Mouse (Mus musculus) layer of hippocampus, adult 11-12 months (tissue): ENCODE measurements around the gene Irak1.

Source experiments
- DNase-seq: peaks from one replicate; pipeline ENCODE4 v3.0.0; 2022; ENCODE audit warnings: low spot score

Gene Irak1

DNA sequence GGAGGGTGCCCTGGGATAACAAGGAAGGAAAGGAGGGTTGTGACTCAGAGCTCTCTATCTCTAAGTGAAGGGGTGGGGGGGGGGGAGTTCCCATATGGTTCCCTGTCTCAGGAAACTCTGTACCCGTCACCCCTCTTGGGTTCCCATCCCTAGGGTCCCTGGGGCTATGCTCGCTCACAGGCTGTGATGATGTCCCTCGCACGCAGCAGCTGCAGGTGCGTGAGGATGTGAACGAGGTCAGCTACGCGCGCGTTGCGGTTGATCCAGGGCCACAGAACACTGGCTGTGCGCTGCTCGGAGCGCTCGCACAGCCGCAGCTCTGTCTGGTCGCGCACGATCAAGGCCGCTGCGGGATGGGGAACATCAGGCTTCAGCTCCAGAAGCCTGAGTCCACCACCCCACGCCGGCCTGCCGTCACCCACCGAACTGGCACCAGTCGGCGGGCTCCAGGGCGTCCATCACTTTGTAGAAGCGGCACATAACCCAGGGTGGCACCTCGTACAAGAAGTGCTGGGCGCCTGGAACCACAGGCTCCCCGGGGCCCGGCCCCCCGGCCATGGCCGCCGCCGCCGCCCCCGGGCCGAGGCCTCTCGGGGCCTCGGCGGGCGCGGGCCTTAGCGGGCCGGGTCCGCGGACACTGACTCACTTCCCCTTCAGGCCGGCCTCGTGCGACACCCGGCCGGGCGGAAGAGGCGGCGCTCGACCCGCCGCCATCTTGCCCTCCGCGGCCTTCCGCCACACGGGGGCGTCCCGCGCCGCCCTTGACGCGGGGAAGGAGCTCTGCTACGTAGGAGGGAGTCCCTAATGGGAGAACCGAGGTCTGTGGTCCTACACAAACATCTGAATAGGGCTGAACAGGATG, at the start of gene Irak1:
Gene Irak1, minus strand, starts transcription at position 731 of the 862 bp plus-strand sequence.
- DNase-seq, result peak; percentile 62

DNA sequence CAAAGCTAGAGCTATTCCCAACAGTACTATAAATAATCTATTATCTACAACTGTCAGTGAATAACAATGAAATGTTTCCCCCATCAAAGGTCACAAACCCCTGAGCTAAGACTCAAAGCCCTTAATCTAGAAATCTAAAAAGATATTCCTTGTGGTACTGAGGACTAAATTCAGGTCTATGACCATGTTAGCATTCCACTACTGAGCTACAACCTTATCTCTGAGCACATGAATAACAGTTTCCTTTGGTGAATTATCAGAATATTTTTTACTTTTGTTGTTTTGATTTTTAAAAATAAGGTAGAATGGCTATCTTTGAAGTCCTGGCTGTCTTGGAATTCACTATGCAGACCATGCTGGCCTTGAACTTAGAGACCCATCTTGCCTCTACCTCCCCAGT, 47.1 kb upstream of the Irak1 start:
- DNase-seq, result no peak

DNA sequence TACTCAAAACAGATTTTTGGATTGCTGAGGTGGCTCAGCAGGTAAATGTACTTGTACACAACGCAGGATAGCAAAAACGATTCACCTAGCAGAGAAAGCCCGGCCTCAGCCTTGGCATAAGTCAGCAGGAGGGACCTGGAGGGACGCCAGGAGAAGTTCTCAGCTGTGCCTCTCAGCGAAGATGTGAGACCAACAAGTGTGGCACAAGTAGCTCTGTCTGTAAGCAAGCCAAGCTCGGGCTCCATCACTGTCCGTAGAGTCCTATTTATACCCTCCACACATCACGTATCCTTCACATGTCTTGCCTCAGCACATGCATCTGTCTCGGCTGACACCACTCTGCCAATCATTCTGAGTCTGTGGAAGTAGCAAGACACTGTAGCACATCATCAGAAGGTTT, 44.2 kb upstream of the Irak1 start:
- peak; percentile 8 for DNase-seq

DNA sequence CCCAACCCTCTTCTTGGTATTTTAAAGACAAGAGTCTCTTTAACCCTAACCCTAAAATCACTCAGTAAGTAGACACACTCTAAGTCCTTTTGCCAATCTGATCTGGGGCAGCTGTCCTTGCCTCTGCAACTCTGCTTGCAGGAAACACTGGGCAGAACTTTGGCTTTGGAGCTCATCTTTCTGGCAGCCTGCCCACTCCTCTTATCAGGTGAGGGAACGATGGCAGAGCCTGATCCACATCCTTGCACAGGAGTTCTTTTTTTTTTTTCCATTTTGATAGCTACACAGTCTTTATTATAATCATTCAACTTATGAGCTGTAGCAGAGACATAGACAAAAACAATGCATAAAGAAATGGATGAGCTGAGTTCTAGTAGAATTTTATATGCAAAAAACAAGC, 21.4 kb upstream of the Irak1 start:
- DNase-seq, result no peak

DNA sequence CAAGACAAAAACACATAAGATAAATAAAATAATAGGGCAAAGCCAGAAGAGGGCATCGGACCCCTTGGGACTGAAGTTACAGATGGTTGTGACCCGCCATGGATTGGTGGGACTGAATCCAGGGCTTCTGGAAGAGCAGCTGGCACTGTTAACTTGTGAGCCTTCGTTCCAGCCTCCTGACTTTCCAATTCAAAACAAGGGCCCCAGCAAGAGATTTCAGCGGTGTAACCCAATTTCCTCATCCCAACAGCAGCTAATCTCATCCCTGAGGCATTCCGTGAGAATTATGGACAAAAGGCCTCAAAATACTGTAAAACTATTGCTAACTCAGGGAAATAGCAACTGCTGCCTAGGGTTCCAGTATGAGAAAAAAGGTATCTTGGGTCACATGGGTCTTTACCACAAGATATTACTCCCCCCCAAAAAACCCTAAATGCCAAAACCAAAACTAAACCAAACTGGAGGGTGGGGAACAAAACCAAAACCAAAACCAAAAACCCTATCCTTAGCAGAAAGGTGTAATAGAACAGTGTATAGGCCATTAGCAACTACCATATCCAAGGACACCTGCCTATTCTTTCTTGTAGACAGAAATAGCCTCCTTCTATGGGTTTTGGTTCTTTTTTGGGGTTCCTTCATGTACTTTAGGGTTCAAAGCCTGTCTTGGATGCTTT, 14.1 kb upstream of the Irak1 start:
- DNase-seq, result no peak

DNA sequence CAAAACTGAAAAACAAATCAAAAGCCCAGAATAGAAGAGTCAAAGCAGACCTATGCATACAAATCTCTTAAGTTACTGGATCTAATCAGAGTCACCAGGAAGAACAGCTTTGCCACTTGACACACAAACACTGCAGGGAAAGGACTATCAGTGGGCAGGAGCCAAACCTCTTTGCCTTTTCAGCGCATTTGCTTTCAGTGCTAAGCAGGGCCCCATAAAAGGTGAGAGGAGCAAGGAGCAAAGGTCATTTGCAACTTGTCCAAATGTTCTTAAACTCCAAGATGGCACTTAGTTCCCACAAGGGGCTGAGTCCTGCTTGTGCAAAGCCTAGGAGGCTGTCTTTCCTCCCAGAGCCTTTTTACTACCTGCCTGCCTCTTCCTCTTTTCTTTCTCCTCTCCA, 6.3 kb upstream of the Irak1 start:
- no peak for DNase-seq

DNA sequence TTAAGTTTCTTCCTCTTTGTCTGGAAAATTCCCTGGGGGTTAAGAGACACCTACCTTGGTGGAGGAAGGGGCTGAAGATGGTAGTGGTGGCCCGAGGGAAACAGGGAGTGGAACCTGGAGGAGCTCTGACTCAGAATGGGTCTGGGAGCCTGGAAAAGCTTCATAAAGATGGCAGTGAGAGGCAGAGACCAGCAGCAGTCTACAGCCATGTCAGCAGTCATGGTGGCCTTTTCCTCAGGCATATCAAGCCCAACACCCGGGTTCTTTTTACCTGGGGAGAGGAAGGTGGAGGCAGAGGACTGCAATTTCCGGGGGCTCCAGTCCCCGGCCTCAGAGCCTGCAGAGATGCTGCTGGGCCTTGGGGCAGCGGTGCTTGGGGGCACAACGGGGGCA, 927 bp downstream of the Irak1 start:
- no peak for DNase-seq

DNA sequence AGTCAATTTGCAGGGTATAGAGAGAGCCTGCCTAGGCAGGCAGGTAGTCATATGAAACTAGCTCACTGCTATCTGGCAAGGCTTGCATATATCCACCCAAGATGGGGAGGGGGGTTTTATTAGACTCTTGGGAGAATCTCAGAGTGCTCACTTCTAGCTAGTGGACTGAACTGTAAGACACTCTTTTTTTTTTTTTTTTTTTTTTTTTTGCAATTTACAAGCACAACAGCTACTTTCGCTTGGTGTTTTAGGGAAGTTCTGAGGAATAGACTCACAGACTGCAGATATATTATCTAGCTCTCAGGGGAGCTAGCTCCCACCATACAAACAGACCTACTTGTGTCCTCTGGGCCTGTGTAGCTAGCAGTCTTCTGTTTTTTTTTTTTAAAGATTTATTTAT, 9.1 kb downstream of the Irak1 start:
- DNase-seq, result no peak

DNA sequence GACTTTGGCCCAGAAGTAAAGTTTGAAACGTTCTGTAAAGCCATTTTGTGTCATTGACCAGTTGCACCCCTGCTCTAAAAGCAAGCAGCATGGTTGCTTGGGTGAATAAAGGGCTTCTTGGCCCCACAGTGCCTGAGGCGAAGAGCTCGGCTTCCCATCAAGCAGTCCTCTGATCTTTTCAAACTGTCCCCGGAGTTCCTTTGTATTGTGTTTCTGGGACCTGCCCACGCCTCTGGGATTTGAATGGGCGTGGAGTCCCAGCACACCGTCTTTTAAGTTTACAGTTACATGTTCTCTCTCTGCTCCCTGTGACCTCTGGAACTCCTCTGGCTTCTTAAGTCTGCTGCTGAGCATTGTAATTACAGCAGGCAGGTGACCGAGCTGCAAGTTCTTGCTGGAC, 15.7 kb downstream of the Irak1 start:
- DNase-seq, result no peak

DNA sequence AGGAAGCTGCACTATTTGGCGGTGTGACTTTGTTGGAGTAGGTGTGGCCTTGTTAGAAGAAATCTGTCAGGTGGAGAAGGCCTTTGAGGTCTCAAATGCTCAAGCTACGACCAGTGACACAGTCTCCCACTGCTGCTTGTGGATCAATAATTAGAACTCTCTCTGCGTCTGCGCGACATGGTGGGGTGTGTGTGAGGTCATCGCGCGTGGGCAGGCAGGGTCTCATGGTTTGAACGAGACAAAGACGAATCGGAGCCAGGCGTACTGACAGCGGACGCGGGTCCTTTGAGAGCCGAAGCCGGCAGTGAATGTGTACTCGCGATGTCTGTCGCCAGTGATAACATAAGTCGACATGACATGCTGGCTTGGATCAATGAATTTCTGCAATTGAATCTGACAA, 17.3 kb downstream of the Irak1 start:
- no peak for DNase-seq

DNA sequence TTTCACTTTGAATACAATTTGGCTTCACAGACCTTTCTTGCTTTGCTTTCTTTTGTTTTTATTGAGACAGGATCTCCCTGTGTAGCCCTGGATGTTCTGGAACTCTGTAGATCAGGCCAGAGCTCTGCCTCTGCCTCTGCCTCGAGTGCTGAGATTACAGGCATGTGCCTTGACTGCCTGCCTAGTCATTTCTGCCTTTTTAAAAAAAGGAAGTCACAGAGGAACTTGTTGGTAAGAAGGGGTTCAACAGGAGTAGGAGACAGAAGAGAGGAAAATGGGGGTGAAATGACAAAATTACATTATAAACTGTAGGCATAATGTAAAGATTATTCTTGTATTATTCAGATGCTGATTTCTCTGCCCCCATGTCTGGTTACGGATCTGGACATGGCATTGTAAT, 20.1 kb downstream of the Irak1 start:
- no peak for DNase-seq

DNA sequence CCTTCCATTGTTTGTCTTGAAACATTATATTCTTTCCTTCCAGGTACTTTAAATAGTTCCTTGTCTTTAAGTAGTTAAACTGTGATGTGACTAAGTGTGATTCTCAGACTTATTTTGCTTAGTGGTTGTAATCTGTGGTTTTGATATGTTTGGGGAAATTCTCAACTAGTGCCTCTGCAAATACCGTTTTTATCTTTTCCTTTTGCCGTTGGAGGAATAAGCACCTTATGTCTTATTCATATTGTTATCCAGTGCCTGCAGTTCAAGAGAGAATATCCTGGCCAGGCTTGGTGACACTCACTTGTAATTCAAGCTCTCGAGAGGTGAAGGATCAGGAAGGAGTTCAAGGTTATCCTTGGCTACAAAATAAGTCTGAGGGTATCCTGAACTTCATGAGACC, 22.7 kb downstream of the Irak1 start:
- DNase-seq, result no peak

DNA sequence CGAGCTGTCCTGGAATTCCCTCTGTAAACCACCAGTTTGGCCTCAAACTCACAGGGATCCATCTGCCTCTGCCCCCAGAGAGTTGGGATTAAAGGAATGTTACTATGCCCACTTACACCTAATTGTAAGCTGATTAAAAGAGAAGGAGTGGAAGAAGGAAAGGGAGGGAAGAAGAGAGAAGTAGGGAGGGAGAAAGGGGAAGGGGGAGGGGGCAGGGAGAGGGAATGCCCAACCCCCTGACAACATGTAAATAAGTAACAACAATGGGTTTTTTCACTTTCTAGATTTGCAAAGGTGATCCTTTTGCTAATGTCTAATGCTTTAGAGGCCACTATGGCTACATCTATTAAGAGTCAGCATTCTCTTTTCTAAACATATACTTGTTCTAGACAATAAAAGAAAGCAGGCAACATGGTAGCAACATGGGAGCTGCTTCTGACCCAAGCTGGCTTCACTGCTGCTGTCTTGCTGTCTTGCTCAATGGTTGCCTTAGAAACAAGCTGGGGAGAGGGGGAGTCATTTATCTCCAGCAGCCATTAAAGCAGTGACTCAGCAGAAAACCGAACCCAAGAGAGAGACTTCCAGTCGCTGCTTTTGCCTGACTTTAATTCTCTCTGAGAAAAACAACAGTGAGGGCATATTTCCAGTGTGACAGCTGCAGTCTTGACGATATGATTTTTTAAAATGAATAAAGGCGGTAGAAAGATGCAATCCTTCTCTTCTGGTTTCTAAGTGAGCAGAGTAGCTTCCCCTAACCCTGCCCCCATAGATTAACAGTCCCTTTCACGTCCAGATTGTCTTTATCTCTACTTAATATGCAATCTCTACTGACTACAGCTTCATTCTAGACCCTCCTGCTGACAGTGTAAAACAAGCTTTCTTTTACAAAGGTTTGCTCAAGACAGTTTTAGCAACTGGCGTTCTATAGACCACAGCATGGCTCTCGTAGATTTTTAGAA, 24.5 kb downstream of the Irak1 start:
- peak; percentile 53 for DNase-seq

DNA sequence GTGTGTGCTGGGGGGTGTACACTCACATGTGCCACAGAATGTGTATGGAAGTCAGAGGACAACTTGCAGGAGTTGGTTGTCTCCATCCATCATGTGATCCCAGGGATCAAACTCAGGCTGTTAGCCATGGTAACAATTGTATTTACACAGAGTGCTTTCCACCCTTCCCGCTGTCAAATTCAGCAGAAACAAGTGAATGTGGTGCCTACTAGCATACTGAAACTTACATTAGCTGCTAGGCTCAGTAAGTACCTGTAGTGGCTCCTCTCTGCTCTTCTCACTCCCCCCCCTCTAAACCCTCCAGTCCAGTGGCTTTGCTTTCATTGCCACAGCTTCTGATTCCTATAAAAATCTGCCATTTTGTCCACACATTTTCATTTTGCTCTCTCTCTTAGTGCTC, 45.9 kb downstream of the Irak1 start:
- DNase-seq, result no peak

DNA sequence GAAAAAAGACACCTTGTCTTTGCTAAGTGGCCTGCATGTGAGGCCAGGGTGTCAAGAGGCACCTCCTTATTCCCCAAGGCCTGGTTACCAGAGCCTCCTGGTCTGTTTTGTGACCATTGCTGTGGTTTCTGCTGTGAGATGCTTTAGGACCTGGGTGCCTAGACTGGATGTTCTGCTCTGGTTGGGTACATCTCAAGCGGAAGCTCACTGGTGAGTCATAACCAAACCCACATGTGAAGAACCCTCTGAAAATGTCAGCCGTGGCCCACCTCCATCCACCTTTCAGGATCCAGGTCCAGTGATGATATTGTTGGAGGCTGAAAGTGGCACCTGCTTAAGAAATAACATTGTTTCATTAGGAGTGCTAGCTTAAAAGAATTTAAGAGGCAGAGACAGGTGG, 47.4 kb downstream of the Irak1 start:
- no peak for DNase-seq

DNA sequence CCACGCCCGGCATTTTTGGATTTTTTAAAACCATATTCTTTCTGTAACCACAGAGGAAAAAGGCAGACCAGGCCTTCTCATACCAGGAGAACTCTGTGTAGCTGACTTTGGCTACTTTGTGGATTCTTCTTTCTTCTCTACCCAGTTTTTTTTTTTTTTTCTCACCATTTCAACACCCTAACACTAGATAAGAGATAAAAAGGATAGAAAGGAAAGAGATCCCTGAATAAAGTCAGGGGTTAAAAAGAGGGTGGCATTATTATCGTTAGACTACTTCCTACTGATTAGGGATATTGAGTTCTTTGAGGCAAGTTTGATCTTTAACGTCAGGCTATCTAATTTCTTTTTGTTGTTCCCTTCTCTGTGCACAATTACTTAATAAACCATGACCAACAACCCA, 50.9 kb downstream of the Irak1 start:
- no peak for DNase-seq

DNA sequence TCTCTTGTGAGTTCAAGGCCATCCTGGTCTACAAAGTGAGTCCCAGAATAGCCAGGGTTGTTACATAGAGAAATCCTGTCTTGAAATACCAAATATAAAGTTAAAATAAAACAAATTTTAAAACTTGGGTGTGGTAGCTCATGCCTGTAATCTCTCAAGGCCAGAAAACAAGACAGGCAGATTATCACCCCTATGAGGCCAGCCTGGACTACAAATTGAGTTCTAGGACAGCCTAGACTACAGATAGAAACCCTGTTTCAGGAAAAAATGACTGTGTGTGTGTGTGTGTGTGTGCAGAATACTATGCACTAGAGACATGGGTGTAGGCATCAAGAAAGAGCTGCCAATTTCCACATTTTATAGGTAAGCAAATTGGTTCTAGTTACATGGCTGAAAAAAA, 52.9 kb downstream of the Irak1 start:
- no peak for DNase-seq

DNA sequence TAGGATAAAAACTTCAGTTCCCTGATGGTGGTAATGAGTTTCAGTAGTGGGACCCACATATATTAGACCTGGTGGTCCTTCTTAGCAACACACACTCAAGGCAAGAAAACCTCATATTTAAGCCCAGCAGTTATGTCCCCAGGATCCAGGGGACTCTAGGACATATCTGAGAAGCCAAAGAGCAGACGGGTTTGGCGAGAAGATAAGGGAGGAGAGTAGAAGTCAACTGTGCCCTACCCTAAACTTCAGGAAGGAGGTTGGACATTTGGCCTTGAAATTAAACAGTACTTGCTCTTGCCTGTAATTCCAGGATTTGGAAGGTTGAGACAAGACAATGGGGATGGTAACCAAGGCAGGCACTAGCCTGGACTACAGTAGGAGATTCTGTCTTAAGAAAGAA, 54.0 kb downstream of the Irak1 start:
- no peak for DNase-seq

DNA sequence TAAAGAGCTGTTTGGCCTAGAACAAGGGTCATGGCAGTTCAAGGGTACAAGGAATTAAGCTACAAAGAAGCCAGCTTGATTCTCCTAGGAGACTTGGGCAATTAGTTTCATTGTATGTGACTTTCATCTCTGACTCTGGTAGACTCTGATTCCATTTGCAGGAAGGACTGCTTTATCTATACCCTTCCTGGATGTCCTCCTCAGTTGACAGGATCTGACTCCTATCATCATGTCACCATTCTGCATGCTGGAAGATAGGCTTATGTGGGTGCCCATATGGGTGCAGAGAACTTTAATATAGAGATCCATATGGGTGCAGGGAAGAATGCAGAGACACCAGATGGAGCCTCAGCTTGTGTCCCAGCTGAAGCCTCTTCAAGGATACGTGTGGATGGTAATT, 54.6 kb downstream of the Irak1 start:
- DNase-seq, result no peak

DNA sequence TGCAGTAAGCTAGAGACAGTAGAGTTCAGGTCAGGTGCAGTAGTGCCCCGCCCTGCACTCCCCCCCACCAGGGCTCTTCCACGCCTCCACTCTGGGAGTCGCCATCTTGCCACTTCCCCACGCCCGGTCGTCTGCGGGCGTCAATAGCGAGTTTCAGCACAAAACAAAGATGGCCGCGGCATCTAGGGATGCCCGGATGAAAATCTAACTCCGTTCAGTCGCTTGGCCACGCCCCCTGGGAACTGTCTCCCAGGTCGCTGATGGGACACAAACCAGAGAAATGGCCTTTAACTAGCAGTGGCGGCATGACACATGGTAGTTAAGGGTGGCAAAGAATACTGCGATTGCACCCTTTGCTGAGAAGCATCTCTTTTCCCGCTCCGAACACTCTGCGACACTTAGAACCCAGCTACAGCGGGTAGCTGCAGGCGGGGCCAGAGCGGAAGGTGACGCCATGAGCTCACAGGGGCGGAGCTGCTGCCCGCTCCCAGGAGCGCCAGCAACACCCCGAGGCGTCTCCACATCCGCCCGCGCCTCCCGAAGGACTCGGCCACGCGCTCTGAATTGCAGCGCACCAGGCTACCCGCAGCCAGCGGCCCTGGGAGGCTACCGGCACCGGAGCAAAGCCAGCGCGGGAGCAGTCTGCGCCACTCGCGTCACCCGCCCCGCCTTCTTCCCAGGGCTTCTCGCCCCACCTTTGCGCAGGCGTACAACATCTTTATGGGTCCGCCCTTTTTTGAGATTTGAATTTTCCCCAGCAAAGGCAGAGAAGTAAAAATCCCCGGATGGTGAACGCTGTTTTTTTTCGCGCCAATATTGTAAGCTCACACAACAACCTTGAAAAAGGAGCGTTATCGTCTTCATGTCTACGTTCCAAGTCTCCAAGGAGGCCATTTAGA, 56.3 kb downstream of the Irak1 start:
- peak; percentile 92 for DNase-seq
